Mouse (Mus musculus) CD4-positive, CD25-positive, alpha-beta regulatory T cell, adult 4 months (primary cell): ENCODE results near the gene Rnf214. TPM values are rescaled to one million over a fixed set of nuclear protein-coding genes. Genes with fewer than 3 reads are reported as not detected.
A peak's percentile ranks its signal among the peaks of the same experiment; 100 is the strongest.

Experiments
- ATAC-seq: one replicate; pipeline ENCODE4 v1.8.0; 2017
- polyA plus RNA-seq, 2 experiments: library from polyadenylated mRNA; unstranded; fragments of 100-300 nt; shearing (Covaris generic); gene quantifications; one replicate each; pipeline ENCODE4 v1.2.1; 2017

Gene Rnf214
- 10 to 100 TPM; 32.7 to 34.0 TPM for polyA plus RNA-seq

DNA sequence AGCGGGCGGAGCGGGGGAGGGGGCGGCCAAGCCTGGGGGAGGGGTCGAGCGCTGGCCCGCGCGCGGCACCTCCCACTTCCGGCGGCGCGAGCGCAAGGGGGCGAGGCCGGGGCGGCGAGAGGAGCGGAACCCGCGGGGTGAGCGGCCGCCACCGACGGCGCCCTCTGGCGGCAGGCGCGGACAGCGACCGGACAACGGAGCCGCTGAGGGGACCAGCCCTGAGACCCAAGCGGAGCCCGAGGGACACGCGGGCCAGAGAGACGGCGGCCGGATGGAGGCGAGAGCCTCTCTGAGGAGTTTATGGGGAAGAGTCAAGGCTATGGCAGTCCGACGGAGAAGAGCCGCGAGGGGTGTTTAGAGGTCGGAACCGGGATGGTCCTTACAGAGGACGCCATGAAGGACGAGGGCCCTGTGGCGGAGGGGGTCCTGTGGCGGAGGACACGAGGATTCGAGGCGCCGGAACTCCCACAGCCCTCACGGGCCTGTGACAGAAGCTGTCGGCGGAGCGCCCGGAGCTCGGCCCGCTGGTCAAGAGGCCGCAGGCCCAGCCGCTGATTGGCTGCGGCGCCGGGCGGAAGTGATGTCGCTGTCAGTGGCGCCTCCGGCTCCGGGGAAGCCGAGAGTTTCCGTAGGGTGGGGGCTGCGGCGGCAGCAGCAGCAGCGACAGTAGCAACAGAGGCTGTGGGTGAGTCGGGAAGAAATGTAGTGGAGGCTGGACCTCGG, at the start of gene Rnf214, which contains the start of gene Pcsk7:
Gene Rnf214 (minus strand): TSS at position 557 of the 723 bp plus-strand sequence.
Gene Pcsk7 (plus strand): TSS at position 143 of the 723 bp plus-strand sequence.
- ATAC-seq: peak; percentile 87

DNA sequence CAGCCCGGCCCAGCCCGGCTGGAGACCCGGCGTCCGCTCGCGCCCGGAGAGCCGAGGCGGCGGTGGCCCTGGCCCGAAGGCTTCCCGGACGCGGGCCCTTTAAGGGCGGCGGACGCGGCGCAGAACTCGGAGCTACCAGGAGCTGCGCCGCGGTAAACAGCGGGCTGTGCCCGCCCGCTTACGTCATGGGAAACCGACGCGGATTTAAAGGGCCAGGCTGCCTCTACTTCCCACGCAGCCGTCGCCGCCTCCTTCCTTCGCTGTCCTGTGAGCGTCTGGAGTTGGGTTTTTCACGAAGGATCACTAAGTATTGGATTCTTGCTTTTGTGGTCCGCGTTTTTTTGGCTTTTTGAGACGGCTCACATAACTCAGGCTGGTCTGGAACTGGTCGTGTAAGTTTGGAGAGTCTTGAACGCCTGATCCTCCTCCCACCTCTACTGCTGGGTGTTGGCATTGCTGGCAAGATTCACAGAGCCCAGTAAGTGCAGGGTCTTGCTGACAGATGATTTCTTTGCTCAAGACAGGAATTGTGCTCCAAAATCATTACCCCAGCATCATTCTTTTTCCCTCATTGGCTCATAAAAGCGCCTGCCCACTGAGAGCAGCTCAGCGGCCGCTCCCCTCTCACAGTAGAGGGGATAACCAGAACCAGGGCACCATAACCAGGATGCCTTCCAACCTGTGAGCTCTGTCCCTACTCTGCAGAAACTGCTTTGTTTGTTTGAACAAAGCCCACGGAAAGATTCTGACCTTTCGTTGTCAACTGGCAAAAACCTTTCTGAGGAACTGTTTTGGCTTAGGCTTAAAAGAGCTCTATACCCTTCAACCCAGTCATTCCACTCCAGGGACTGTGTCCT, 48.6 kb upstream of the Rnf214 start, which contains the start of gene Sidt2:
Gene Sidt2 (minus strand): TSS at position 152 of the 857 bp plus-strand sequence.
- peak; percentile 90 for ATAC-seq

DNA sequence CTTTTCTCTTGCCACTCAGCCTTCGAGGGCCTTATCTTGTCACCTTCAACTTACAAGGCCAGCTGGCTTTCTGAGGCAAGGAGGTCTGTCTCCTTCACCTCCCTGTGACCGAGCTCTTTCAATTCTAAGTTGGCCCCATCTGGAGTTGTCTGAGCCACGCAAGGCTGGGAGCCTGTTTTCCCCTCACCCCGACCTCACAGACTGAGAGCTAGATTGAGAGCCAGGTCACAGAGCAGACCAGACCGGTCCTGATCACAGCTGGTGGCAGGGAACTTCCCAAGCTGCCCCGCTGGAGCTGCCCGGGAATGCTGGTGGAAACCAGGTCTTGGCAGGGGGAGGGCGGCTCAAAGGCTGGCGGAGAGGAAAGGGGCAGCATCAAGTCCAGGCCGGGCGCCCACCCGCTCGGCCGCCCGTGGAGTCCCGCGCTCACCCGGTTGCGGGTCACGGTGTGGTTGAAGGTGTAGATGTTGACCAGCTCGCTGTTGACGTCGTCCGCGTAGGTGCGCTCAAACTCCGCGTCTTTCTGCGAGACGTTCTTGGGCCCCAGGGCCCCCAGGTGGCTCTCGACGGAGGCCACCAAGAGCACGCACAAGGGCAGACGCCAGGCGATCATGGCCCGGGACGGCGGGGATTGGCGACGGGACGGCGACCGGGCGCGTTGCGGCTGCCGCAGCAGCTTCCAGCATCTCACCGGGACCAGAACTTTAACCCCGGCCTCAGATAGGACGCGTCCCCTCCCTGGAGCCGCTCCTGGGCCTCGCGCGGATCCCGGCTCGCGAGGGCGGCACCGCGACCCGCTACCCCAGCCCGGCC, 47.8 kb upstream of the Rnf214 start:
- peak; percentile 30 for ATAC-seq

DNA sequence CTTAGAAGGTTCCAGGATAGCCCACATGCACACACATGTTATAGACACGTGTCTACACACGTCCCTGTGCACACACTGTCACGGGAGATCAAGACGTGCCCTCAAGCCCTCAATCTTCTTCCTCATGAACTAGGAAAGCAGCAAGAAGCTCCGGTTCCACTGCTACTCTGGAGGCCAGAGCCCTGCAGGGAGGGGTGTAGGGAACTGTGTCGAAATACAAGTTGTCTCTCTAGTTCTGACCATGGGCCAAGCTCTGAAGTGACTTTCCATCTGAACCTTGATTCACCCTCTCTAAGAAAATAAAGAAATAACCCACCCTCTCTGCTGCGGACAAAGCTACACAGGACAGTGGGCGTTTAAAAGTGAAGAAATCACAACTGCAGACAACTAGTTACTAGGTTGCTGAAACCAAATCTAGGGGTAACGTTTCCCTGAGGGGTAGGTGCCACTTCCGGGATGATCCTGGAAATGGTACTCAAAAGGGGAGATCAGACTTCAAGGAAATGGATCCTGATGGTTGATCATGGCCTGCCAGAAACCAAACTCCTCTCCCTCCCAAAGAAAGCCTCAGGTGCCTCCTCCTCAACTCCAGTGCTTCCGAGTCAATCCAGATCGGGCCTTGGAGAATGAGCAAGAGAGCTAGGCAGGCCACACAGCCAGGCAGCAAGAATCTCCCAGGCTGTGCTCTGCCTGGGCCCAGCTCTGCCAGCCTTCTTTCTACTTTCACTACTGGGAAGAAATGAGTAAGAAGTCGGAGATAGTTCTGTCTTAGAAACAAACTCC, 47.0 kb upstream of the Rnf214 start:
- ATAC-seq: peak; percentile 21

DNA sequence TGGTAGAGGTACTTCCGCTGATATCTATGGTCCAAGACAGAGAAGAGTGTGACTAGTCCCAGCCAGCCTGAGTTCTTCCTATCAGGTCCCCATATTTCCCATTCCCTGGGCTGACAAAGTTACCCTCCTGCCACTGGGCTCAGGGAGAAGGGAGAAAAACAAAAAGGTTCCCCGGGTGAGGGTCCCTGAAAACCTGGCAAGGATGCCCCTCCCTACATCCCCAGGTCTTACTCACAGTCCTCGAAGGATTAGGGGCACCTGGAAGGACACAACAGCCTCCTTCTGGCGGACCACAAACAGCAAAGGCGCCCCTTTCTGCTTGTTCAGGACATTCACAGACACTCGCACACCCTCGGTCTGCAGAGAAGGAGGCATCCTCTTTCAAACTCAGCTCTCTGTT, 46.2 kb upstream of the Rnf214 start:
- no peak for ATAC-seq

DNA sequence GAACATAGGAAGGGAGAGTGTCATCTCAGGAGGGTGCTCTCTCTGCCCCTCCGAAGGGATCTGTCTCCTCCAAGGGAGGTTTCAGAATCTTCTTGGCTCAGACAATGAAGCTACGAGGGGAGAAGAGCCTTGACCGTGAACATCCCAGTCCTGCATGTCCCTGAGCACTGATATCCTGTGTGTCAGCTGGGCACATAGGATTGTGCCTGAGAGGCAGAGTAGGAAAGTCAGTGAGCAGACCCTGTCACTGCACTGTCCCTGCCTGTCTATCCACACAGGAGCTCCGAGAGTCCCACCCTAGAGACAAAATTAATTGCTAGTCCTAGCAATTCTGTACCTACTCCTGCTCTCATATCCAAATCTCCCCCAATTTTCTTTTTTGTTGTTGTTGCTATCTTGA, 45.3 kb upstream of the Rnf214 start:
- no peak for ATAC-seq

DNA sequence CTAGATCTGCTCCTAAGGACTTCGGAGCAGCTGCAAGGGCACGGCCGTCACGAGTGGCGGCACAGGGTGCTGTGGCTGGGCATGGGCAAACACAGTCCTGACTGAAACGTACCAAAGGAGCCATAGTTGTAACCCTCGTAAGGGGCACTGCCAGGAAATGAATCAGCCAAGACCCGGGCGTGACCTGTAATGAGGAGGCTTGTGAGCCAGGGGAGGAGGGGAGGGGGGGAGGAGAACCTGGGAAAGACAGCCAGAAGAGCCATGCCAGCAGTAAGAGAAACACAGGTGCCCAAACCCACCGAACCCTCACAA, 40.1 kb upstream of the Rnf214 start:
- no peak for ATAC-seq

DNA sequence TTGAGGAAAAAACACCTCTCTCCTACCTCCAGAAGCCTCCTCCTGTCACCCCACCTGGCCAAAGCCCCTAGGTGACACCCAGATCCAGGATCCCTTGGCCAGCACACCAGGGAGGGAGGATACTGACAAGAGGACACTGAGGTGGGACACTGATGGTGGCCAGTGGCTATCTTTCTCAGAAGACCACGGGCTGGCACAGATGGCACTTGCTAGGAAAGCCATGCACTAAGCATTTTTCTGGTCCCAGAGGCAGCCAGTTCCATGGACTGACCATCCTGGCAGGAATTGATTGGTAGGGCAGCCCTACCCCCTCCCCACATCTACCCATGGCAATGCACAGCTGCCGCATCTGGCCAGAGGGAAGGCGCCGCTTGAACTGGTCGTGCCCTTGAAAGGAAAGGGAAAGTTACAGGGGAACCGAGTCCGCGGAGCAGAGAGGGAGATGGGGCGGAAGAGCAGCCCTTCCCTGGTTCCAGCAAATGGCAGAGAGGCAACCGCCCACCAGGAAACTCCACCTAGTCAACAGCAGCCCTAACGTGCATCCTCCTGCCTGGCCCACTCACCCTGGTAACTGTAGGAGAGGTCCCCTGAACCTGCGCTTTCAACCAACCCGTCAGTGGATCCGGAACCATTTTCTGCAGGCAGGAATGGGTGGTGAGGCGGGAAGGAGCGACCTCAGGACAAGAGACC, 39.6 kb upstream of the Rnf214 start:
- peak; percentile 17 for ATAC-seq

DNA sequence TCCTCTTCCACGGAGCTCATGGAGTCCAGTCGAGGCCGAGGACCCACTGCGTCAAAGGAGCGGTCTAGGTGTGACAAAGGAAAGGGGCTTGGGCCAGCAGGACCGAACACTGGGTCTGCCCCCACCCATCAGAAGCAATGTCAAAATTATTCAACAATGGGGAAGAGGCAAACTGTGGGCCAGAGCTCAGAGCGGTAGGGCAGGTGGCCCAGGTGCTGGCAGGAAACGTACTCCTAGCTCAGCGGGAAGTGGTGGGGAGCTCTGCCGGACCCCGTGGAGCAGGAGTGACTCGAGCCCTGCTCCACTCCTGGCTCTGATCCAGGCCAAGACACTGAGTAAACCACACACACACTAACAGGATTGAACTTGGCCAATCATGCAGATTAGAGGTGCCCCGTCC, 39.0 kb upstream of the Rnf214 start:
- peak; percentile 21 for ATAC-seq

DNA sequence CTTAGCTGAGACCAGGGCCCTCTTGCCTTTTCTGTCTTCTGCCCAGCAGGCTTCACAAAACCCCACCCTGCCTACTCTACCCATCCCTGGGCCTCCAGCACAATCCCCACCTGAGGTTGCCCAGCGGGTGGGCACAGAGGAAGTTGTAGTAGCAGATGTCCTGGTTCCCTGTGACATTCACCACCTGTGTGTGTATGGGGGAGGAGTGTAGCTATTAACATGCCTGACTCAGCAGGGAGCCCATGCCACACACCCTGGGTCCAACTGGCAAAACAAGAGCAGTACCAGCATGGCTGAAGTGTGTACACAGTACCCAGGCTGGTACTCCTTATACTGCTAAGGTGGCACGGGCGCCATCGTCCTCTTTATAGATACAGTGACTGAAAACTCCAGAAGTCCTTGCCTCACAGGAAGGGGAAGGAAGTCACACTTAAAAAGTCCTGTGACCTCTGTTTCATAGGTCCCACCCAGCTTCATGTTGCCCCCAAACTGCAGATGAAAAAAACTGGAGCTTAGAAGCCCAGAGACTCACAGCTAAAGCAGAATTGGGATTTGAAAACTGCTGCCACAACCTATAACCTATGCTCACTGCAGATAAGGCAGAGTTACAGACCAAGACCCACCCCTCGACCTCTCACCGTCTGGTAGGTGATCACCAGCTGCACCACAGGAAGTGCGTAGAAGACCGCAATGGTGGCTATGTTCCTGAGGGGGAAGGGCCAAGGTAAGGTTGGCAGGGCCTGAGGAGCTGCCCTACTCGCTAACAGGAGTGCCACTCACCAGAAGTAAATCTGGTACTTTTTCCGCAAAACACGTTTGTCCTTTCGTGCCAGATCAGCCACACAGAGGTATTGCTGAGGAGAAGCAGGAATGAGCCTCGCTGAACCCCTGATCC, 38.0 kb upstream of the Rnf214 start:
- peak; percentile 96 for ATAC-seq

DNA sequence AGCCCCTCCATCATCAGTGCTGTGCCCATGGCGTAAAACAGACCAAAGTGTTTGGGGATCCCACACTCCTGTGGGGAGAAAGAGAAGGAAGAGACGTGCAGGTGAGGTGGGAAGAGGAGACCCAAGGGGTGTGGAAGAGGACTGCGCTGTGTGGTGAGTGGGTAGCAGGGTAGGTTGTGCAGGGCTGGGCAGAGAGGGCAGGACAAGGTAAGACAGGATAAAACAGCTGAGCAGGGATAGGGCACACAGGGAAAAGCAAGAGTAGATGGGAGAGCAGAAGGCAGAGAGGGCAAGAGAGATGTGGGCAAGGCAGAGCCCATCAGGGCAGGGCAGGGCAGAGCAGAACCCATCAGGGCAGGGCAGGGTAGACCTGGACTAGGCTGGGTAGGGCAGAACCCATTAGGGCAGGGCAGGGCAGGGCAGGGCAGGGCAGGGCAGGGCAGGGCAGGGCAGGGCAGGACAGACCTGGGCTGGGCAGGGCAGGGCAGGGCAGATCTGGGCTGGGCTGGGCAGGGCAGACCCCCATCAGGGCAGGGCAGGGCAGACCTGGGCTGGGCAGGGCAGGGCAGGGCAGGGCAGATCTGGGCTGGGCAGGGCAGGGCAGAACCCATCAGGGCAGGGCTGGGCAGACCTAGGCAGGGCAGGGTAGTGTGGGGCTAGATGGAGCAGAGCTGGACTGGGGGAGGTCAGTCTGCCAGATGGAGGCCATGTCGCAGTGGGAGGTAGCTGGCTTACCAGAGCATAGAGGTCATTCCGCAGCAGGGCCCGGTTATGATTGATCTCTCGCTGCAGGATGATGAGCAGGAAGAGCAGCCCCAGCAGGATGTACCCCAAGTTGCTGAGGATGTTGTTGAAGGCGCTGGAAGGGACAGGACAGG, 37.2 kb upstream of the Rnf214 start:
- no peak for ATAC-seq

DNA sequence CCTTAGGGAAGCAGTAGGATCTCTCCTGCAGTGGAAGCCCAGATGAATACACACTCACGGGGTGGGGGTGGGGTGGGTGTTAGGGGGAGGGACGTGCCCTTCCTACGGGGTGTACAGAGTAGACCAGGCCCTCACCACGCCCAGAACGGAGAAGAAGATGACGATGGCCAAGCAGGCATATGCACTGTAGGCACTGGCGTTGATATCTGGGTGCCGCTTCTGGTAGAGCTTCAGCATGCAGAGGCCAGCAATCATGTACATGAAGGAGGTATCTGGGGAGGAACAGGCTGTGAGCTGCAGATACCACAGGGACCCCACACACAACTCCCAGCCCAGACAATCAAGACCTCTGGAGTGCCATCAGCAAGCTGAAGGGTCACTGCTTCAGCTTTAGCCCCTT, 36.2 kb upstream of the Rnf214 start:
- ATAC-seq: no peak

DNA sequence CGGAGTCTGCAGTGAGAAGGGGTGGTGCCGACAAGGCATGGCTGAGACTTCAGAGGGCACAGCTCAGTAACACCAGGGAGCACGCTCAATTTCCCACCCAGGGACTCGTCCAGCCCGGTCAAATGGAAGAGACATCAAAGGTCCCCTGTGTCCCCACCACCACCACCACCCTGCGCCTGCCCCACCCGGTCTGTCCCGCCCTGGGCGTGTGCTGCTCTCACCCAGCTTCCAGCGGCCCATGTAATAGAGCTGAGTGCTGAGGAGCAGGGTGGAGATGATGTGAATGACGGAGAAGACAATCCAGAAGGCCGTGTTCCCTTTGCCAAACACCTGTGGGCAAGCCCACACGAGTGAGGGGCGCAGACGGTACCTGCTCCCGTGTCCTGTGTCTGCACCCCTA, 35.8 kb upstream of the Rnf214 start:
- no peak for ATAC-seq

DNA sequence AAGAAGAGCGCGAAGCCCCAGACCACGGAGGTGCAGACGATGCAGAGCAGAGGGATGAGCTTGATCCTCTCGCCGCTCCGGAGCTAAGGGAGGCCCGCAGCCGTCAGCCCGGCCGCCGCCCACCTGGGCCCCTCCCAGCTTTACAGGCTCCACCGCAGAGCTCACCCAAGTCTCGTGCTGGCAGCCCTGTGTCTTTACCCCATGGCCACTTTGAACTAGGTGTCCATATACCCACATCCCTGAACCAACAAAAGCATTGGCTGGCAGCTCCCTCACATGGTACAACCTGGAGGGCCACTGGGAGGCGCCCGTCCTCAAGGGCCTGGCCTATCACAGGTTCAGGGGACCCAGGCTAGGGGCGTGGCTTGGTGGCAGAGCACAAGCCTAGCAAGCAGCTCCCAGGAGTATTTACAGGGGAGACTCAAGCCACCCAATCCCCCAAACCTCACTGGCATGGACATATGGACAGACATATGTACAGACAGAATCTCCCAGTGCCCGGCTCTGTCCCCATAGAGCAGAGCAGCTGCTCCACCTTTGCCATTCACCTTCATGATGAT, 34.7 kb upstream of the Rnf214 start:
- no peak for ATAC-seq

DNA sequence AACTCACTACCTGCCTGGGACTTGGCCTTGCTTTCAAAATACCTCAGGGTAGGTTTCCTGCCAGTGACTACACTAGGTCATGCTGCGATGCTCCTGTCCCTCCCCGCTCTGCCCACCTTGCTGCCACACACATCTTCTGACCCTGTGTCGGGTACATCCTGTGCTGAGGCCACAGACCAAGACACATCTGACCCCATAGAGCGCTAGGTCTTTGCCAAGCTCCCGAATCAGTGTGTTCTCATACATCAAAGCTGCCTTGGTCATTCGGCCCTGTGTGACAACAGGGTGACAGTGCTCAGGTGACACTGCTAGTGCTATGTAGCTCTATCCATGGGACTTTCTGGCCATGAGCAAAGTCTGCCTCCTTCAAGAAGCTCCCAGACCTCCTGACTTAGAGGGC, 33.1 kb upstream of the Rnf214 start:
- no peak for ATAC-seq

DNA sequence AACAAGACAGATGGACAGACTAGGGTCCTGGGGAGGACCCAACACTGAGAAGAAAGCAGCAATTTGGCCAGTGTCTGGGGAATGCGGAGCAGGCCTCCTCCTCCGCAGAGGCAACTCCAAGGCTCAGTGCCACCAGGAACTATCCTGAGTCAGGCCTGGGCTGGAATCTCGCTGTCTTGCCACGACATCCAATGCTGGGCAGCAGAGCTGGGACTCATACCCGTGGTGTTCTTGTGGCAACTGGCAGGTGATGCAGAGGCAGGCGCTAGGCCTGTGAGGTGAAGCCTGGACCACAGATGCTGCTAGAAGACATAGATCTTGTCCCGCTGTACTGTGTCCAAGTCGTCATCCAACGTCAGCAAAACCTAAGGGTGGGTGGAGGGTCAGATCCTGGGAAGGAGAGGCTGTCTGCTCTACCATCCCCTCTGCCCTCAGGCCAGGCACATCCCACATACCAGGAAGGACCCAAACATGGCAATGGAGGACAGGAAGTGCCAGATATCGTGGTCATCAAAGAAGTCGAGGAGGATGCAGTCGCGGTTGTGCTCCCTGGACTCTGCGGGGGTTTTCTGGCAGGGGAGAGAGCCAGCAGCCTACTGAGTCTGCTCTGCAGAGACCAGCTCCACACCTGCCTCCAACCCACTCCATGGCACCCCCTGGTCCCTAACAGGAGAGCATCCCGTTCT, 32.4 kb upstream of the Rnf214 start:
- ATAC-seq: no peak

DNA sequence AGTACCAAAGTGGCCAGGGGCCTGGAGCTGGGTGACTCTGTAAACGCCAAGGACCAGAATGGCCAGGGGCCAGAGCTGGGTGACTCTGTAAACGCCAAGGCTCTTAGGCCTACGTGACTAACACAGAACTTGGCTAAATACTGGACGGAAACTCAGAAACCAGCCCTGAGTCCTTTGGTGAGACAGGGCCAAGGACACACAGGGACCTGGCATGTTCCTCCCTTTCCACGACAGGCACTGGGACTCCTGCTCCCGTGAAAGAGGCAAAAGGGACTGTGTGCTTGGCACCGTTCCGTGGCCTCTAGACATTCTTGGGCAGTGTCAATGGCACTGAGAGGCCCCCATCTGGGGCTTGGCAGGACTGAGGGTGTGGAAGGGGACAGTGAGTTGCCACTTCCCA, 31.4 kb upstream of the Rnf214 start:
- ATAC-seq: no peak

DNA sequence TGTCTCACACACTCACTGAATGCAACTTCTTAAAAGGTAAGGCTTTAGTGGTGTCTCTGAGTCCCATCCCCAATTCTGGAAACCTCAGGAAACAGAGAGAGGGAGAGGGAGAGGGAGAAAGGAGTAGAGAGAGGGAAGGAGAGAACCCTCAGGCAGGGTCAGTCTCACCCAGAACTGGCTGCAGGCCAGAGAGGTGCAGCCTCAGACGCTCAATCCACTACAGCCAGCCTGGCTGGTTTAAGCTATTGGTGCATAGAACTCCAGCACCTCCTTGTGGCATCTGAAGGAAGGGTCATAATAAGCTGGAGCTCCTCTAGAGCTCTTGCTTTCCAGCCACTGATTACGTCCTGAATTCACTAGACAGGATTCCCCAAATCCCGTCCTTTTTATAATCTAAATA, 30.2 kb upstream of the Rnf214 start:
- peak; percentile 80 for ATAC-seq
